Mouse (Mus musculus): ENCODE data around the gene Actr1a. TPM values are rescaled to one million over a fixed set of nuclear protein-coding genes. Genes with fewer than 3 reads are reported as not detected.

Actr1a gene
- polyA plus RNA-seq, 1 experiment: 60.5 TPM

DNA sequence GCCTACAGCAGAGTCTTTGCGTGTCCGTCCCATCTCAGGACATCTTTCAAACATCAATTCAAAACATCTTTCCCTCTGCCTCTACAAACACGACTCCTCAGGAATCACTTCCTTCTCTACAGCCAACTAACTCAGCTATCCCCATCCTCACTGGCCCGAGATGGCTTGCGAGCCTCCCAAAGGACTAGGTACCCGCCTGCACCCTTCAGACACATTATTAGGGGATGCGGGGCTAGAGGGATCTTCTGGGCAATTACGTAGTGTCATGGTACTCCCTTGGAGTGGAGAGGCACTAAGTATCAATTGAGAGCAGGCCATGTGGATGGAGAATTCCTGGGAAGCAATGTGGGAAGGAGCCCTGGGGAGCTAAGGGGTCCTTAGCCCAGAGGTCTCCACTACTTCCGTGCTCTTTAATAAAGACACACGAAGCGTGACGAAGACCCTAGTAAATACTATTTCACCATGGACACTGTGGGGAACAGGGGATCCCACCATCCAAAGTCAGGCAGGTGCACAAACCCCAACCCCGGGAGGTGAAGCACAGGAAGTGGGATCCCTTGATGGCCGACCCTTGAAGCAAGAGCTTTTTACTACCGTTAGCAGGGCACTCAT lies 57.7 kb downstream of the Actr1a start:
- DNase-seq (ENCODE audit: low read depth in 1 of 2, low spot score in 2 of 2): no peak
- Histone ChIP-seq H3K4me3 (ENCODE audit: extremely low read depth, insufficient read depth, insufficient read length) (peak overlapping the region; percentile 69), H3K27ac (ENCODE audit: insufficient read depth, low read length) (no peak overlapping the region), H3K36me3 (ENCODE audit: control insufficient read depth, insufficient read depth, low read length) (no peaks in the 10 kb centered on the region), H3K4me1 (ENCODE audit: control insufficient read depth, insufficient read depth, insufficient read length) (peaks cover 6% of the 10 kb centered on the region; the same call in 1 of the 2 replicates), H3K27me3 (ENCODE audit: control insufficient read depth, insufficient read depth, low read length) (no peaks in the 10 kb centered on the region)
- no peak for TF ChIP-seq POLR2A (IDR thresholded peaks at IDR 0.05; ENCODE audit: low read depth, low read length)
- no peak for TF ChIP-seq CTCF (IDR thresholded peaks at IDR 0.05; ENCODE audit: extremely low read depth, insufficient read depth, insufficient read length, insufficient replicate concordance)
- WGBS: 41% methylated on average over 15 of the region's 15 CpGs

DNA sequence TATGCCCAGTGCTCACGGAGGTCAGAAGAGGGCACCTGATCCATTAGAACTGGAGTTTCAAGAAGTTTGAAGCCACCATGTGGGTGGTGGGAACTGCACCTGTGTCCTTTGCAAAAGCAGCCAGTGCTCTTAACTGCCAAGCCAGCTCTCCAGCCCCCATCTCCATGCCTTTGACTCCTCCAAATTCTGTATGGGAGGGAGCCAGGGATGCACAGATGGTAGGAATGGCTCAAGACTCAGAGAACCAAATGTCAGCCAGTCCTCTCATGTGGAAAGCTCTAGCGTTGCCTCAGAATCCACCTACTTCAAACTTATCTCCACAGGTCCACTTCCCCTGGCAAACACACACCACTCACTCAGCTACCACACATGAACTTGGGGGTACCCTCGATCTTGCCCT lies 61.6 kb downstream of the Actr1a start:
- H3K27ac ChIP-seq (ENCODE audit: insufficient read depth, low read length): no peak overlapping the region
- peaks cover 6% of the 10 kb centered on the region for H3K4me1 ChIP-seq (ENCODE audit: control insufficient read depth, insufficient read depth, insufficient read length)
- H3K4me3 ChIP-seq (ENCODE audit: extremely low read depth, insufficient read depth, insufficient read length): no peak overlapping the region
- no peak for DNase-seq (ENCODE audit: low read depth in 1 of 2, low spot score in 2 of 2)
- WGBS: 91% methylated on average over 3 of the region's 3 CpGs
- H3K36me3 ChIP-seq (ENCODE audit: control insufficient read depth, insufficient read depth, low read length): 0 out of 2 replicates have a peak, but pooled peaks cover 1% of the 10 kb centered on the region
- no peaks in the 10 kb centered on the region for H3K27me3 ChIP-seq (ENCODE audit: control insufficient read depth, insufficient read depth, low read length)
- no peak for TF ChIP-seq CTCF (IDR thresholded peaks at IDR 0.05; ENCODE audit: extremely low read depth, insufficient read depth, insufficient read length, insufficient replicate concordance)

DNA sequence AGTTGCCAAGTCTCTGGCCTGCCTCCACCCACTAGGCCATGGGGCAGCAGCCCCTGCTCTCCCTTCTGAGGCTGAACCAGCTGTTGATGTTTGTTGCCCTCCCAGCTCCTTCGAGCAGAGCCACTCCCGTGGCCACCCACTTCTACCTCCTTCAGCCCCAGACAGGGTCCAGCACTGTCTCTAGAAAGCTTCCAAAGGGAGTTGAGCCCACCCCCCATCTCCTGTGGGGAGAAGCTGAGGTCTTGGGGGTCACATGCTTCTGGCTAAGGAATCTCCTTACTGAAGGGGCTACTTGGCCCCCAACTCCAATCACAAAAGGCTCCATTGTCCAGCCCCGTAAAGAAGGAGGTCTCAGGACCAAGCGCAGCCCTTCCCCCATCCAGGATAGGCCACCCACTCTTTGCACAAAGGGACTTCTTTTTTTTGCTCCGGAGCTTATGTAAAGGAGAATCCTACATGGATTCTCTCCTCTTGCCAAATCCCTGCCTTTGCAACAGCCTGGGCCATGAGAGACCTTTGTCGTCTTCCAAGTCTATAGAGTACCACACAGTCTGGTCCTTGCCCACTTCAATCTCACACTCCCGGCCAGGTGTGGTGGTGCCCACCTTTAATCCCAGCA lies 62.7 kb downstream of the Actr1a start:
- TF ChIP-seq CTCF (IDR thresholded peaks at IDR 0.05; ENCODE audit: extremely low read depth, insufficient read depth, insufficient read length, insufficient replicate concordance) (no peak), POLR2A (IDR thresholded peaks at IDR 0.05; ENCODE audit: low read depth, low read length) (no peak)
- DNase-seq (ENCODE audit: low read depth in 1 of 2, low spot score in 2 of 2): no peak
- Histone ChIP-seq H3K4me1 (ENCODE audit: control insufficient read depth, insufficient read depth, insufficient read length) (peaks cover 6% of the 10 kb centered on the region), H3K4me3 (ENCODE audit: extremely low read depth, insufficient read depth, insufficient read length) (no peak overlapping the region), H3K27me3 (ENCODE audit: control insufficient read depth, insufficient read depth, low read length) (no peaks in the 10 kb centered on the region), H3K27ac (ENCODE audit: insufficient read depth, low read length) (no peak overlapping the region), H3K36me3 (ENCODE audit: control insufficient read depth, insufficient read depth, low read length) (0 out of 2 replicates have a peak, but pooled peaks cover 1% of the 10 kb centered on the region)
- 86% methylated on average over 7 of the region's 7 CpGs for WGBS

DNA sequence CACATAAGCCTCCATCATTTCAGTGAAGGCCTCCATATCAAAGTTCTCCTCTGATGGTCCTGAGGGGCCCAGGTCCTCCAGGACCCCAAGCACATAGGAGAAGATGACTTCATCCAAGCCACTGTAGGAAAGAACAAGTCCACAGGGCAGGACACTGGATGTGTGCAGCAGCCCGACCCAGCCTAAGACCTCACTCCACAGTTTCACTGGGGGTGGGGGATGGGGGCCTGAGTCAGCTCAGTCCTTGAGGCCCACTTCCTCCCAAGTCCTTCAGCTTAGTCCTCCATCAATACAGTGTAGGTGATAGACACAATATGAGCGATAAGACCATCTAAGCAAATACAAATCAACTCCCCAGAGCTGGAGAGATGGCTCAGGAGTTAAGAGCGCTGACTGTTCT lies 63.6 kb downstream of the Actr1a start:
- Histone ChIP-seq H3K4me3 (ENCODE audit: extremely low read depth, insufficient read depth, insufficient read length) (no peak overlapping the region), H3K36me3 (ENCODE audit: control insufficient read depth, insufficient read depth, low read length) (0 out of 2 replicates have a peak, but pooled peaks cover 1% of the 10 kb centered on the region), H3K27me3 (ENCODE audit: control insufficient read depth, insufficient read depth, low read length) (no peaks in the 10 kb centered on the region), H3K27ac (ENCODE audit: insufficient read depth, low read length) (no peak overlapping the region), H3K4me1 (ENCODE audit: control insufficient read depth, insufficient read depth, insufficient read length) (peaks cover 13% of the 10 kb centered on the region)
- TF ChIP-seq POLR2A (IDR thresholded peaks at IDR 0.05; ENCODE audit: low read depth, low read length): no peak
- no peak for TF ChIP-seq CTCF (IDR thresholded peaks at IDR 0.05; ENCODE audit: extremely low read depth, insufficient read depth, insufficient read length, insufficient replicate concordance)
- 83% methylated on average over 3 of the region's 3 CpGs for WGBS
- DNase-seq (ENCODE audit: low read depth in 1 of 2, low spot score in 2 of 2): no peak

DNA sequence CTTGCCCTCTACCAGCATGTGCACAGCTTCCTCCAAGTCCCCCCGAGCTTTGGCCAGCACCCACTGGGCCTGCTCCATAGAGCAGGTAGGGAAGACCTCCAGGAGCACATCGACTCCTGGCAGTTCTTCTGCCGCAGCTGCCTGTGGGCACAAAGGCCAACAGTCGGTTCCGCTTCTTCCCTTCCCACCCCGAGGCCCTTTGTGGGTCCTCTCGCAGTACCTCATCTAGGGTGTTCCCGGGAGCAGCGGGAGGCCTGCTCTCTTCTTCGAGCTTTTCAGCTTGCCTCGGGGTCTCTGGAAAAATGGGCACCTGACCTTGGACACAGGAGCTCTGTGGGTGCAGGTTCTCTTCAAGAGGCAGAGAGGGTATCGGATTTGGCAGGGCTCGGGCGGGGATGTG lies 64.2 kb downstream of the Actr1a start:
- Histone ChIP-seq H3K27ac (ENCODE audit: insufficient read depth, low read length) (no peak overlapping the region), H3K4me1 (ENCODE audit: control insufficient read depth, insufficient read depth, insufficient read length) (peaks cover 15% of the 10 kb centered on the region), H3K4me3 (ENCODE audit: extremely low read depth, insufficient read depth, insufficient read length) (no peak overlapping the region), H3K36me3 (ENCODE audit: control insufficient read depth, insufficient read depth, low read length) (0 out of 2 replicates have a peak, but pooled peaks cover 1% of the 10 kb centered on the region), H3K27me3 (ENCODE audit: control insufficient read depth, insufficient read depth, low read length) (peaks cover 2% of the 10 kb centered on the region; the same call in 1 of the 2 replicates)
- TF ChIP-seq CTCF (IDR thresholded peaks at IDR 0.05; ENCODE audit: extremely low read depth, insufficient read depth, insufficient read length, insufficient replicate concordance): no peak
- TF ChIP-seq POLR2A (IDR thresholded peaks at IDR 0.05; ENCODE audit: low read depth, low read length): no peak
- 93% methylated on average over 14 of the region's 14 CpGs for WGBS
- no peak for DNase-seq (ENCODE audit: low read depth in 1 of 2, low spot score in 2 of 2)

DNA sequence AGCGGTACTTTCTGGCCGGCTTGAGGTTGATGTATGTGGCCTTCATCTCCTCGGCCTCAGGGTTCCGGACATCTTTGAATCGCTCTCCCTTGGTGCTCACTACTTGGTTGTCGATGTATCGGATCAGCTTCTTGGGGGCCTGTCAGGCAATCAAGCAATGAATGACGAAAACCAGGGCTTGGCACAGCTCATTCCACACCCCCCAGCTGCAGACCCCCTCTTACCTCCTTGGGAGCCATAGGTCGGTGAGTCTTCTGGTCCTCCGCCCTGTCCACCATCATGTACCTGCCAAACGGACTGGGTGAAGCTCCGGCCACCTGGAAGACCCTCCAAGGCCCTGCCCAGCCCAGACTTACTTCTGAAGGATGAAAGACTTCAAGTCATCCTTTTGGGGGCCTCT lies 64.9 kb downstream of the Actr1a start:
- peaks cover 15% of the 10 kb centered on the region for H3K4me1 ChIP-seq (ENCODE audit: control insufficient read depth, insufficient read depth, insufficient read length)
- 92% methylated on average over 12 of the region's 12 CpGs for WGBS
- no peak for TF ChIP-seq CTCF (IDR thresholded peaks at IDR 0.05; ENCODE audit: extremely low read depth, insufficient read depth, insufficient read length, insufficient replicate concordance)
- TF ChIP-seq POLR2A (IDR thresholded peaks at IDR 0.05; ENCODE audit: low read depth, low read length): no peak

DNA sequence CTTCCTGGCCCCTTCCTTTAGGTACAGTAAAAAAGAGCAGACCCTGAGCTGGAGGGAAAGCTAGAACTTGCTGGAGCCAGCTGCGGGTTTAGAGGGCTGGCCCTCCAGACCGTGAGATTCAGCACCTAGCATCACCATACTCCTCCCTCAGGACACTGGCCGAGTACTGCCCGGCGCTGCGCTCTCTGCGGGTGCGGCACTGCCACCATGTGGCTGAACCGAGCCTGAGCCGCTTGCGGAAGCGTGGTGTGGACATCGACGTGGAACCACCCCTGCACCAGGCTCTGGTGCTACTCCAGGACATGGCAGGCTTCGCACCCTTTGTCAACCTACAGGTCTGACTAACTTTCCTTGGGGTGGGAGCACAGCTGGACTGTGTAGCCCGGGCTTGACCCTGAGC lies 65.6 kb downstream of the Actr1a start:
- no peak overlapping the region for H3K4me3 ChIP-seq (ENCODE audit: extremely low read depth, insufficient read depth, insufficient read length)
- peaks cover 10% of the 10 kb centered on the region; the same call in 1 of the 2 replicates for H3K27me3 ChIP-seq (ENCODE audit: control insufficient read depth, insufficient read depth, low read length)
- DNase-seq (ENCODE audit: low read depth in 1 of 2, low spot score in 2 of 2): peak in 1 of 2 experiments; percentile 82
- TF ChIP-seq POLR2A (IDR thresholded peaks at IDR 0.05; ENCODE audit: low read depth, low read length) (no peak), CTCF (IDR thresholded peaks at IDR 0.05; ENCODE audit: extremely low read depth, insufficient read depth, insufficient read length, insufficient replicate concordance) (peak; percentile 87)
- H3K36me3 ChIP-seq (ENCODE audit: control insufficient read depth, insufficient read depth, low read length): 0 out of 2 replicates have a peak, but pooled peaks cover 1% of the 10 kb centered on the region
- WGBS: 9% methylated on average over 16 of the region's 16 CpGs
- no peak overlapping the region for H3K27ac ChIP-seq (ENCODE audit: insufficient read depth, low read length)
- peaks cover 15% of the 10 kb centered on the region for H3K4me1 ChIP-seq (ENCODE audit: control insufficient read depth, insufficient read depth, insufficient read length)

More for the DNA sequence above, 64.9 kb downstream of the Actr1a start:
- Histone ChIP-seq H3K27ac (ENCODE audit: insufficient read depth, low read length) (no peak overlapping the region), H3K27me3 (ENCODE audit: control insufficient read depth, insufficient read depth, low read length) (peaks cover 6% of the 10 kb centered on the region; the same call in 1 of the 2 replicates), H3K36me3 (ENCODE audit: control insufficient read depth, insufficient read depth, low read length) (0 out of 2 replicates have a peak, but pooled peaks cover 1% of the 10 kb centered on the region), H3K4me3 (ENCODE audit: extremely low read depth, insufficient read depth, insufficient read length) (no peak overlapping the region)
- no peak for DNase-seq (ENCODE audit: low read depth in 1 of 2, low spot score in 2 of 2)

Measured in spleen, adult 2 months (tissue).